Mouse (Mus musculus) midbrain, postnatal 0 days (tissue): ENCODE data around the gene Stard13. TPM values are rescaled to one million over a fixed set of nuclear protein-coding genes. Genes with fewer than 3 reads are reported as not detected.

Source experiments
- ATAC-seq: fragments of 200-750 bp; cut with Nextera tagmentation; 2 replicates; pipeline ENCODE4 v1.8.0; 2017; ENCODE audit warnings: moderate number of reproducible peaks, mild to moderate bottlenecking, moderate TSS enrichment, moderate library complexity; ENCODE audit not compliant: low FRiP score
- DNase-seq: peaks from one replicate; pipeline ENCODE4 v3.0.0-alpha.2; 2015; ENCODE audit warnings: low spot score
- H3K27ac ChIP-seq: fragments of 300-500 bp; sonication (generic); 2 replicates; pipeline ENCODE4 v1.5.1; 2014; ENCODE audit warnings: low read depth, mild to moderate bottlenecking, low read length, mixed read lengths
- H3K27me3 ChIP-seq: fragments of 300-500 bp; sonication (generic); 2 replicates; pipeline ENCODE4 v1.6.1; 2014; ENCODE audit warnings: low read length, control low read depth, mixed read lengths; ENCODE audit not compliant: insufficient read depth
- H3K36me3 ChIP-seq: fragments of 300-500 bp; sonication (generic); 2 replicates; pipeline ENCODE4 v1.6.1; 2014; ENCODE audit warnings: low read length, control low read depth, mixed read lengths; ENCODE audit not compliant: insufficient read depth
- H3K4me1 ChIP-seq: fragments of 300-500 bp; sonication (generic); 2 replicates; pipeline ENCODE4 v1.6.1; 2014; ENCODE audit warnings: mild to moderate bottlenecking, control low read depth, antibody characterized with exemption, low read length, mixed read lengths; ENCODE audit not compliant: insufficient read depth
- H3K4me2 ChIP-seq: fragments of 300-500 bp; sonication (generic); 2 replicates; pipeline ENCODE4 v1.6.1; 2014; ENCODE audit warnings: low read depth, mild to moderate bottlenecking, low read length, mixed read lengths; ENCODE audit not compliant: poor library complexity, severe bottlenecking
- H3K4me3 ChIP-seq: fragments of 300-500 bp; sonication (generic); 2 replicates; pipeline ENCODE4 v1.5.1; 2014; ENCODE audit warnings: low read depth, mild to moderate bottlenecking, low read length, moderate library complexity
- H3K9ac ChIP-seq: fragments of 300-500 bp; sonication (generic); replicated peaks from 2 replicates; pipeline ENCODE4 v1.6.1; 2014; ENCODE audit warnings: mild to moderate bottlenecking, low read length, moderate library complexity, mixed read lengths; ENCODE audit not compliant: poor library complexity, severe bottlenecking
- H3K9me3 ChIP-seq: fragments of 300-500 bp; sonication (generic); 2 replicates; pipeline ENCODE4 v1.6.1; 2016; ENCODE audit warnings: low read length, control low read depth
- CTCF ChIP-seq: IDR thresholded peaks from 2 replicates; pipeline ENCODE4 v1.5.1; 2016; ENCODE audit warnings: antibody characterized with exemption, mild to moderate bottlenecking
- WGBS: fragments of 180-500 bp; shearing (Covaris S2); extraction: QIAGEN DNeasy Blood & Tissue Kit; methylation state at CpG from one replicate; pipeline ENCODE4 v1.1.7; 2014; 5-methylcytosine and 5-hydroxymethylcytosine counted together
- polyA plus RNA-seq: library from polyadenylated mRNA; unstranded; fragments of >200 nt; fragmentation: Nextera tagmentation; extraction: Ambion mirVana; gene quantifications from 2 replicates; pipeline ENCODE4 v1.2.1, GENCODE M21; 2015
- total RNA-seq: library from RNA; depleted of rRNA; stranded (reverse); fragments of >200 nt; gene quantifications from 2 replicates; pipeline ENCODE4 v1.2.3, GENCODE M21; 2014

Stard13 gene
- total and polyA plus RNA-seq, 2 experiments from 2014 or later: 2.1 to 27.2 TPM

DNA sequence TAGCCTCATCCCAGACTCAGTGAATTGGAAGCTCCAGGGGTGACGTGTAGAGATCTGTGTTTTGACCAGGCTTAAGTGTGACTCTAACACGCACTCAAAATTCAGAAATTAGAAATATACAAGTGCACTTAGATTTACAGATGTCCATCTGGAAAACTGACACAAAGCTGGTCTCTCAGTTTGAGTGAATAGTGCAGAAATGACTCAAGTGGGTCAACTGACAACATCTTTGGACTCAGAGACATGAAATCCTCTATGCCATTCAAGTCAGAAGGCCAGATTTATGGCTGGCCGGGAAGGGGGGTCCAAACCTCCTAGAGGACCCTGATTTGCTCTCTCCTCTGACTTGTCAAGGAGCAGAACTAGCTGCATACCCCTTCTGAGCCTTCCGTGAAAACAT is 85.6 kb downstream of the Stard13 start:
- 93% methylated on average over 4 of the region's 4 CpGs for WGBS
- H3K4me1 ChIP-seq: 0 out of 2 replicates have a peak, but pooled peaks cover 4% of the 10 kb centered on the region
- H3K27me3 ChIP-seq: no peaks in the 10 kb centered on the region
- H3K4me2 ChIP-seq: no peak overlapping the region
- H3K9me3 ChIP-seq: no peaks in the 10 kb centered on the region
- no peak for TF ChIP-seq CTCF
- ATAC-seq (no peak), DNase-seq (no peak)
- H3K9ac ChIP-seq: no peak overlapping the region
- H3K27ac ChIP-seq: no peak overlapping the region
- no peaks in the 10 kb centered on the region for H3K36me3 ChIP-seq
- H3K4me3 ChIP-seq: no peak overlapping the region

DNA sequence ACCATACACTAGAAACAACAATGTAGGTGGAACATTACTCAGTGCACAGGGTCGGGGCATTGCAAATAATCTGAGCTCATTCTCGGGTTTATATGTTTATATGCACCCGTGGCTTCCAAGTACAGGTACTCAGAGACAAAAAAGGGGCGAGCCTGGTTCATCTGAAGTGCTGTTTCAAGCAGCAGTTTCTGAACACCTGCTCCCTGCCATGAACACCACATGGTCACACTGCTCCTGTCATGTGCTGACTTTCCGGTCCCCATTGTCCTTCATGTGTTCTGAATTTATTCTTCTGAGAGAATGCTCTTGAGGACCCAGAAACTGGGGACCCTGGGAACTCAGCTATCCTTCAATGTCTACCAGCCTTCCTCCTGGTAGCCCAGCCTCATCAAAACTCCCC is 87.8 kb downstream of the Stard13 start:
- no peak overlapping the region for H3K4me2 ChIP-seq
- WGBS: 89% methylated on average over 5 of the region's 5 CpGs
- no peaks in the 10 kb centered on the region for H3K36me3 ChIP-seq
- H3K27me3 ChIP-seq: no peaks in the 10 kb centered on the region
- ATAC-seq (no peak), DNase-seq (no peak)
- TF ChIP-seq CTCF: no peak
- H3K9ac ChIP-seq: no peak overlapping the region
- no peak overlapping the region for H3K27ac ChIP-seq
- H3K4me3 ChIP-seq: no peak overlapping the region
- no peaks in the 10 kb centered on the region for H3K9me3 ChIP-seq
- H3K4me1 ChIP-seq: peaks cover 6% of the 10 kb centered on the region; the same call in 1 of the 2 replicates

DNA sequence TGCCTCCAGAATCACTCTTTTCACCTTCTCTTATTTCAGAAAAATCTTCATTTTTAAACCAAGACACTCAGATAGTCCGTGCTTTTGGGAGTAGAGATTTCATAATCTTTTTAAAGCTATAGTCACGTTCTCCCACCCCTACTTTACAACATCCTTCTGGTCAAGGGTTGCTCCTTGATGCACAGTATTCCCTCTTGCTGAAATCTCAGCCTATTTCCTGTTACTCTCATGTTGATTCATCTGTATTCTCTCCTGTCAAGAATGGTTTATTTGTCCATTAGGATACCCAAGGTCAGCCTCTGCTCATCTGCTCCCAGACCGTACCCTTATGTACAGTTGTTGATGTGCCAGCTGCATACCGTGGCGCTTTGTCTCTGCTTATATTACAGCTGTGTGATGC is 89.7 kb downstream of the Stard13 start:
- H3K9ac ChIP-seq: no peak overlapping the region
- no peaks in the 10 kb centered on the region for H3K9me3 ChIP-seq
- peaks cover 6% of the 10 kb centered on the region; the same call in 1 of the 2 replicates for H3K4me1 ChIP-seq
- ATAC-seq (no peak), DNase-seq (no peak)
- H3K27me3 ChIP-seq: no peaks in the 10 kb centered on the region
- H3K4me2 ChIP-seq: no peak overlapping the region
- 86% methylated on average over 5 of the region's 5 CpGs for WGBS
- no peaks in the 10 kb centered on the region for H3K36me3 ChIP-seq
- H3K27ac ChIP-seq: no peak overlapping the region
- no peak overlapping the region for H3K4me3 ChIP-seq
- TF ChIP-seq CTCF: no peak

DNA sequence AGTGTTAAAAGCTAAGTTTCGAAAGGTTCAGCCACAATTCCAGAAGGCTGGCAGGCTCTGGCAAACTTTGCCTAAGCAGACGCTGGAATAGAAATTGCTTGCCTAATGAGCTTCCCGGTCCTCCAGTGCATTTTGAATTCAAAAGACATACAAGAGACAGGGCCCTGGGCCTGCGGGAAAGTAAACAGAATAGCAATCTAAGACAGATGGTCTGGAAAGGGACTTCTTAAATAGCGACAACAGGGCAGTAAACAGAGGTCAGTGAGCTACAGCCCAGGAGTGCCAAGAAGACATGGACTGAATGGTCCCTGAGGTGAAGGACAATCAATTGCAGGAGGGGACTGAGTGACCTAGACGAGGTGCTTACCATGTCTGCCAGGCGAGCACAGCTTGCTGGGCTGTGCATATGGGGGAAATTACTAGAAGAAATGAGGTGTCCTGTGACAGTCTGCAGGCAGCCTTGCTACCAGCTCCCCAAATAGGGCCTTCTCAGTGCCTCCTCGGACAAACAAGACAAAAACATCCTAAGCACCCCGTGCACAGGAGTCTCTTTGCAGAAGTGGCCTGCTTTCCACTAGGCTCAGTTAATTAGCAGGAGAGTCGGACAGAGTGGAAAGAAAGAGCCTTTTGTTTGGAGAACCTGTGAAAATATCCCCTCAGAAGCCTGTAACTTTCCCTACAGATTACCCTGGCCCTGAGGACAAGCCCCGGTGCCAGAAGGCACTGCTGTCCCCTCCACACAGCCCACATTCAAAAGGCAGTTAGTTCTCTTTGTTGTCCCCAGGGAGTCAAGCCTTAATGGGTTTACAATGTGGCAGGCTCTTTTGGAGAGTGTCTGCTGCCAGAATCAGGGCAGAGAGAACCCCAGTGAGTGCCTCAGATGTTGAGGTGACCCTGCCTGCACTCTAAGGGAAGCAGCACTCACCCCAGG is 90.7 kb downstream of the Stard13 start:
- Histone ChIP-seq H3K27me3 (no peaks in the 10 kb centered on the region), H3K4me3 (no peak overlapping the region), H3K9me3 (no peaks in the 10 kb centered on the region), H3K4me2 (no peak overlapping the region), H3K36me3 (no peaks in the 10 kb centered on the region), H3K4me1 (peaks cover 6% of the 10 kb centered on the region; the same call in 1 of the 2 replicates), H3K9ac (no peak overlapping the region), H3K27ac (peak overlapping the region; percentile 26)
- DNase-seq (peak; percentile 67), ATAC-seq (no peak)
- WGBS: 24% methylated on average over 11 of the region's 11 CpGs
- no peak for TF ChIP-seq CTCF

DNA sequence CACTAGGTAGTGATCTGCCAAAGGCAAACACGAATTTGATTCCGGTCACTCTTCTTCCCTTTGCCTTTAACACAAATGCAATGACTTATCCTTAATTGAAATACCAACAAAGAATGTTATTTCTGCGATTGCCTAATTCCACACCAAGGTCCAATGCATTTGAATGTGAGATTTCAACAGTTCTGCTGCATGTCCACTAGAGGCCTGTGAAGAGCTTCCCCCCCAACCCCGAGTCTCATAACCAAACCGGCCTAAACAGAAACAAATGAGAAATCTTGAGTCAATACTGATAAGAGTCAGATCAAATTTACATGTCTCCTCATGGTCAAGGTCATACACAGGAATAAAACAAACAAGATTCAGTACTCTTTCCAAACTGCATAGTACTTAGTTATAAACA is 91.4 kb downstream of the Stard13 start:
- Histone ChIP-seq H3K27me3 (no peaks in the 10 kb centered on the region), H3K4me3 (no peak overlapping the region), H3K4me1 (peaks cover 6% of the 10 kb centered on the region; the same call in 1 of the 2 replicates), H3K27ac (no peak overlapping the region), H3K4me2 (no peak overlapping the region), H3K36me3 (no peaks in the 10 kb centered on the region), H3K9ac (no peak overlapping the region), H3K9me3 (no peaks in the 10 kb centered on the region)
- peak; percentile 81 for TF ChIP-seq CTCF
- 47% methylated on average over 5 of the region's 5 CpGs for WGBS
- peak; percentile 75 for DNase-seq
- ATAC-seq: no peak

DNA sequence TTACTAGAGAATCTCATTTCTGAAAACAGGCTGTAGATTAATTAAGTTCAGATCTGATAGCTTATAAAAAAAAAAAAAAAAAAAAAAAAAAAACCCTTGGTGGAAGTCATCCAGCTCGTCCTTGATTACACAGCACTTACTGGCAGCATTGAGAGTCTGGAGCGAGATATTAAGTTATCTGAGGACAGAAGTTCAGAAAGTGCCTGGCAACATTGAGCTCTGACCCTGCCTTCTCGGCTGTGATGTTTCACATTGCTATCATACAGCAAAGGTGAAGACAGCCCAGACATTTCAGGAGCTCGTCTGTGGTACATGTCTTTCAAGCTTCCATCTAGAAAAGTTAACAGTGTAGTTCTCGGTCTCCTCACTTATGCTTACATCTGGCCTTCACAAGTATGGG is 95.7 kb downstream of the Stard13 start:
- Histone ChIP-seq H3K9ac (no peak overlapping the region), H3K27me3 (no peaks in the 10 kb centered on the region), H3K9me3 (no peaks in the 10 kb centered on the region), H3K4me1 (peaks cover 2% of the 10 kb centered on the region; the same call in 1 of the 2 replicates), H3K4me3 (no peak overlapping the region), H3K4me2 (no peak overlapping the region), H3K27ac (no peak overlapping the region), H3K36me3 (no peaks in the 10 kb centered on the region)
- ATAC-seq (no peak), DNase-seq (no peak)
- no peak for TF ChIP-seq CTCF
- 90% methylated on average over 5 of the region's 5 CpGs for WGBS
